Mouse (Mus musculus) MEL (cell line): Measurements from ENCODE around the gene Daxx. TPM values are rescaled to one million over a fixed set of nuclear protein-coding genes. Genes with fewer than 3 reads are reported as not detected.

Experiments
- DNase-seq: peaks from one replicate; pipeline ENCODE4 v3.0.0; 2011; ENCODE audit warnings: low read depth, low spot score
- H3K27ac ChIP-seq: 2 replicates; pipeline ENCODE4 v1.5.1; 2012; ENCODE audit warnings: low read depth, mild to moderate bottlenecking, control low read depth, low read length, moderate library complexity; ENCODE audit not compliant: control insufficient read depth
- H3K27me3 ChIP-seq, 2 experiments: fragments of 150-350 bp in 1 of 2; sonication (generic) in 1 of 2; 2 replicates each; pipeline ENCODE4 v1.6.1; 2012; ENCODE audit warnings: low read length in 2 of 2, mild to moderate bottlenecking in 2 of 2, improper control_type of control experiment in 1 of 2, moderate library complexity in 1 of 2; ENCODE audit not compliant: insufficient read depth in 2 of 2, control insufficient read depth in 1 of 2
- H3K36me3 ChIP-seq, 2 experiments: 2 replicates each; pipeline ENCODE4 v1.6.1; 2012 to 2014; ENCODE audit warnings: low read length in 2 of 2, improper control_type of control experiment in 1 of 2, inconsistent platforms in 1 of 2, mild to moderate bottlenecking in 1 of 2; ENCODE audit not compliant: insufficient read depth in 2 of 2, control insufficient read depth in 1 of 2
- H3K4me1 ChIP-seq, 2 experiments: fragments of 150-350 bp in 1 of 2; sonication (generic) in 1 of 2; 2 replicates each; pipeline ENCODE4 v1.6.1; 2012; ENCODE audit warnings: low read length in 2 of 2, improper control_type of control experiment in 1 of 2, mild to moderate bottlenecking in 1 of 2; ENCODE audit not compliant: insufficient read depth in 2 of 2, control insufficient read depth in 1 of 2
- H3K4me3 ChIP-seq, 2 experiments: fragments of 150-350 bp in 1 of 2; sonication (generic) in 1 of 2; 2 replicates each; pipeline ENCODE4 v1.5.1; 2012; ENCODE audit warnings: low read depth in 2 of 2, low read length in 2 of 2, mild to moderate bottlenecking in 2 of 2, moderate library complexity in 2 of 2, control low read depth in 1 of 2, improper control_type of control experiment in 1 of 2; ENCODE audit not compliant: control insufficient read depth in 1 of 2, insufficient read depth in 1 of 2
- H3K79me2 ChIP-seq: 2 replicates; pipeline ENCODE4 v1.6.1; 2012; ENCODE audit warnings: mild to moderate bottlenecking, low read length, moderate library complexity; ENCODE audit not compliant: control insufficient read depth, poor library complexity, insufficient read depth
- H3K9ac ChIP-seq: 2 replicates; pipeline ENCODE4 v1.6.1; 2012; ENCODE audit warnings: low read depth, mild to moderate bottlenecking, control low read depth, low read length, moderate library complexity; ENCODE audit not compliant: control insufficient read depth, poor library complexity, severe bottlenecking
- H3K9me3 ChIP-seq: fragments of 150-350 bp; sonication (generic); replicated peaks from 2 replicates; pipeline ENCODE4 v1.6.1; 2012; ENCODE audit warnings: mild to moderate bottlenecking, low read length, improper control_type of control experiment, moderate library complexity; ENCODE audit not compliant: insufficient read depth
- CHD1 ChIP-seq: IDR thresholded peaks from 2 replicates; pipeline ENCODE4 v1.6.1; 2012; ENCODE audit warnings: low read depth, mild to moderate bottlenecking, inconsistent platforms, low read length, improper control_type of control experiment
- CHD2 ChIP-seq: IDR thresholded peaks from 2 replicates; pipeline ENCODE4 v1.6.1; 2011; ENCODE audit warnings: low read length, improper control_type of control experiment
- CTCF ChIP-seq, 3 experiments: IDR thresholded peaks in 2 of 3; conservative IDR thresholded peaks in 1 of 3; 2 replicates each; pipeline ENCODE4 v1.5.1; 2011 to 2012; ENCODE audit warnings: low read length in 3 of 3, low read depth in 2 of 3, mild to moderate bottlenecking in 2 of 3, improper control_type of control experiment in 1 of 3, inconsistent platforms in 1 of 3, mixed read lengths in 1 of 3, moderate library complexity in 1 of 3; ENCODE audit not compliant: control insufficient read depth in 1 of 3, insufficient read depth in 1 of 3, poor library complexity in 1 of 3, severe bottlenecking in 1 of 3
- ELF1 ChIP-seq: IDR thresholded peaks from 2 replicates; pipeline ENCODE4 v1.6.1; 2014; ENCODE audit warnings: low read depth, mild to moderate bottlenecking, inconsistent platforms, low read length, improper control_type of control experiment, moderate library complexity
- EP300 ChIP-seq, 2 experiments: IDR thresholded peaks; 2 replicates each; pipeline ENCODE4 v1.6.1; 2011; ENCODE audit warnings: improper control_type of control experiment in 2 of 2, low read length in 2 of 2, low read depth in 1 of 2, mild to moderate bottlenecking in 1 of 2
- ETS1 ChIP-seq: IDR thresholded peaks from 2 replicates; pipeline ENCODE4 v1.6.1; 2012; ENCODE audit warnings: low read depth, mild to moderate bottlenecking, inconsistent platforms, low read length, improper control_type of control experiment, moderate library complexity
- GATA1 ChIP-seq: IDR thresholded peaks from 2 replicates; pipeline ENCODE4 v1.6.1; 2011; ENCODE audit warnings: low read depth, low read length, improper control_type of control experiment
- HCFC1 ChIP-seq: IDR thresholded peaks from 2 replicates; pipeline ENCODE4 v1.6.1; 2012; ENCODE audit warnings: low read depth, mild to moderate bottlenecking, inconsistent platforms, low read length, improper control_type of control experiment, moderate library complexity
- JUND ChIP-seq: IDR thresholded peaks from 2 replicates; pipeline ENCODE4 v1.6.1; 2011; ENCODE audit warnings: low read depth, mild to moderate bottlenecking, improper control_type of control experiment, low read length
- KAT2A ChIP-seq: conservative IDR thresholded peaks from 2 replicates; pipeline ENCODE4 v1.6.1; 2012; ENCODE audit warnings: low read depth, low read length, improper control_type of control experiment, inconsistent platforms
- MAFK ChIP-seq: IDR thresholded peaks from 2 replicates; pipeline ENCODE4 v1.6.1; 2011; ENCODE audit warnings: low read depth, mild to moderate bottlenecking, low read length, improper control_type of control experiment, borderline replicate concordance
- MAX ChIP-seq: IDR thresholded peaks from 2 replicates; pipeline ENCODE4 v1.6.1; 2011; ENCODE audit warnings: low read length, improper control_type of control experiment
- MAZ ChIP-seq: IDR thresholded peaks from 2 replicates; pipeline ENCODE4 v1.6.1; 2012; ENCODE audit warnings: low read depth, mild to moderate bottlenecking, inconsistent platforms, low read length, improper control_type of control experiment
- MEF2A ChIP-seq: IDR thresholded peaks from 2 replicates; pipeline ENCODE4 v1.6.1; 2014; ENCODE audit warnings: low read depth, mild to moderate bottlenecking, inconsistent platforms, low read length, improper control_type of control experiment; ENCODE audit not compliant: poor library complexity, insufficient replicate concordance, severe bottlenecking; ENCODE audit errors: extremely low read depth
- MXI1 ChIP-seq: IDR thresholded peaks from 2 replicates; pipeline ENCODE4 v1.6.1; 2011; ENCODE audit warnings: mild to moderate bottlenecking, low read depth, low read length, improper control_type of control experiment
- MYB ChIP-seq: IDR thresholded peaks from 2 replicates; pipeline ENCODE4 v1.6.1; 2011; ENCODE audit warnings: mild to moderate bottlenecking, low read depth, low read length, improper control_type of control experiment
- MYC ChIP-seq: IDR thresholded peaks from 2 replicates; pipeline ENCODE4 v1.6.1; 2011; ENCODE audit warnings: low read depth, mild to moderate bottlenecking, low read length, improper control_type of control experiment, moderate library complexity
- NELFE ChIP-seq: IDR thresholded peaks from 2 replicates; pipeline ENCODE4 v1.6.1; 2011; ENCODE audit warnings: low read depth, low read length, improper control_type of control experiment
- NRF1 ChIP-seq: IDR thresholded peaks from 2 replicates; pipeline ENCODE4 v1.6.1; 2014; ENCODE audit warnings: low read depth, mild to moderate bottlenecking, inconsistent platforms, low read length, improper control_type of control experiment, moderate library complexity; ENCODE audit not compliant: poor library complexity, insufficient read depth, severe bottlenecking
- POLR2A ChIP-seq, 2 experiments: IDR thresholded peaks; 2 replicates each; pipeline ENCODE4 v1.6.1; 2011 to 2012; ENCODE audit warnings: low read length in 2 of 2, mild to moderate bottlenecking in 2 of 2, control low read depth in 1 of 2, improper control_type of control experiment in 1 of 2, low read depth in 1 of 2, moderate library complexity in 1 of 2; ENCODE audit not compliant: control insufficient read depth in 1 of 2, insufficient read depth in 1 of 2, poor library complexity in 1 of 2
- POLR2AphosphoS2 ChIP-seq: IDR thresholded peaks from 2 replicates; pipeline ENCODE4 v1.6.1; 2011; ENCODE audit warnings: low read length, improper control_type of control experiment
- RCOR1 ChIP-seq: IDR thresholded peaks from 2 replicates; pipeline ENCODE4 v1.6.1; 2012; ENCODE audit warnings: low read depth, mild to moderate bottlenecking, inconsistent platforms, low read length, improper control_type of control experiment
- SIN3A ChIP-seq: IDR thresholded peaks from 2 replicates; pipeline ENCODE4 v1.6.1; 2012; ENCODE audit warnings: low read length, improper control_type of control experiment, inconsistent platforms
- SMC3 ChIP-seq: IDR thresholded peaks from 2 replicates; pipeline ENCODE4 v1.6.1; 2011; ENCODE audit warnings: low read depth, low read length, improper control_type of control experiment
- TAL1 ChIP-seq: IDR thresholded peaks from 2 replicates; pipeline ENCODE4 v1.6.1; 2012; ENCODE audit warnings: mild to moderate bottlenecking, inconsistent platforms, low read length, moderate library complexity, mixed read lengths
- TBP ChIP-seq: IDR thresholded peaks from 2 replicates; pipeline ENCODE4 v1.8.0; 2011; ENCODE audit warnings: low read depth, low read length, improper control_type of control experiment
- TCF12 ChIP-seq: IDR thresholded peaks from 2 replicates; pipeline ENCODE4 v1.6.1; 2014; ENCODE audit warnings: low read depth, mild to moderate bottlenecking, inconsistent platforms, low read length, improper control_type of control experiment, moderate library complexity
- UBTF ChIP-seq: IDR thresholded peaks from 2 replicates; pipeline ENCODE4 v1.6.1; 2012; ENCODE audit warnings: low read depth, mild to moderate bottlenecking, inconsistent platforms, low read length, improper control_type of control experiment, moderate library complexity, borderline replicate concordance; ENCODE audit not compliant: insufficient read depth
- USF2 ChIP-seq, 2 experiments: IDR thresholded peaks; 2 replicates each; pipeline ENCODE4 v1.6.1; 2011 to 2012; ENCODE audit warnings: improper control_type of control experiment in 2 of 2, low read length in 2 of 2, borderline replicate concordance in 1 of 2, inconsistent platforms in 1 of 2, low read depth in 1 of 2, mild to moderate bottlenecking in 1 of 2; ENCODE audit not compliant: insufficient read depth in 1 of 2
- ZKSCAN1 ChIP-seq: IDR thresholded peaks from 2 replicates; pipeline ENCODE4 v1.6.1; 2012; ENCODE audit warnings: low read depth, mild to moderate bottlenecking, inconsistent platforms, low read length, improper control_type of control experiment, moderate library complexity
- ZMIZ1 ChIP-seq: IDR thresholded peaks from 2 replicates; pipeline ENCODE4 v1.6.1; 2012; ENCODE audit warnings: low read depth, mild to moderate bottlenecking, inconsistent platforms, low read length, improper control_type of control experiment, moderate library complexity
- polyA plus RNA-seq, 2 experiments: library from polyadenylated mRNA; stranded (reverse) in 1 of 2; unstranded in 1 of 2; fragments of >175 nt in 1 of 2; fragments of >200 nt in 1 of 2; gene quantifications; 2 replicates each; pipeline versions ENCODE4 v1.2.1 to v1.2.4; 2012; ENCODE audit warnings: low replicate concordance in 2 of 2, low read depth in 1 of 2; ENCODE audit not compliant: insufficient read length in 2 of 2, insufficient read depth in 1 of 2, missing spikeins in 1 of 2
- total RNA-seq: library from RNA; depleted of rRNA; stranded (reverse); fragments of 300-350 nt; gene quantifications from 2 replicates; pipeline ENCODE4 v1.2.3, GENCODE M21; 2012

Daxx gene
- total and polyA plus RNA-seq, 3 experiments = 40.6 to 68.0 TPM; not detected in 1

DNA sequence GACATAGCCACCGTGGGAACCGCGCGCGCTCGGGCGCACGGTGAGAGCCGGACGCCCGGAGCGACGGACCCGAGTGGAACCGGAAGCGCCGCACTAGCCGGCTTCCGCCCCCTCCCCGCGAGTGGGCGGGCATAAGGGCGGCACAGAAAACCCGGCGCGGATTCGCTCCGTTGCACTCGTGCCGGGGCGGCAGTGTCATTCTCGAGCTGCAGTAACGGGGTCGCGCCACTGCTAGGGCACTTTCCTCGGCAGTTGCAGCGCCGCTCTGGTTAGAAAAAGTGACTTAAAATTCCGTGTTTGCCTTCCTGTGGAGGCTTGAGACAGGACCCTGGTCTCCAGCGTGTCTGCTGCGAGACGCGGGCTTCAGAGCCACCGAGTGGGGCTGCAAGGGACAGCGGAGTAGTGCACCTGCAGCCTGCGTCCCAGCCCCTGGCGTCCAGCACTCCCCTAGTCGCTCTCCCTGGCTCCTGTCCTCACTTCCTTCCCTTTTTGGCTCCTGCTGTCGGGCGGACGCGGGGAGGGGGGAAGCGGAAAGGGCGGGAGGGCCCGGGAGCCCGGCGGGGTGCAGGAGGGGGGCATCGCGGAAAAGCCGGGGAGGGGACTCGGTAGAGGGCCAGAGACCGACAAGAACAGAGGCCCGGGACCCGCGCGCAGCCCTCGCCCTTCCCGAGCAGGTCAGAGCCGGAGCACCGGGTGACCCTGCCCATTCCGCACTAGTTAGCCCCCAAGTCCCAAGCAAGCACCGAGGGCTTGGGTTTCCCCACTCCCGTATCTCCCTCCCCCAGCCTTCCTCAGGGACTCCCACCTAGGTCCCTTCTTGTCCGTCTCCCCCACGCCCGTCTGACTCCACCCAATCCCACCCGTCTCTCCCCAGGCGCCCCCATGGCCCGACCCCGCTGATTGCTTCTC lies 20.4 kb downstream of the Daxx start, which contains the start of gene Rgl2:
Gene Rgl2 (plus strand): TSS at position 173 of the 909 bp plus-strand sequence.
- peak; percentile 95 for DNase-seq
- Histone ChIP-seq H3K79me2 (peaks cover 24% of the 10 kb centered on the region), H3K9ac (peak within 1 kb of the TSS; percentile 93), H3K9me3 (no peaks in the 10 kb centered on the region), H3K4me1 (peaks cover 0 to 13% of the 10 kb centered on the region in 2 experiments; a peak in 2 of 4 replicates), H3K4me3 (peak within 1 kb of the TSS; percentile 74 to 78), H3K27ac (peak within 1 kb of the TSS; percentile 98), H3K27me3 (no peaks in the 10 kb centered on the region), H3K36me3 (peaks cover 0 to 3% of the 10 kb centered on the region in 2 experiments; a peak in 2 of 4 replicates)
- TF ChIP-seq CHD2 = no peak
- peak; percentile 44; the same call in 1 of the 2 replicates for TF ChIP-seq TBP
- peak; percentile 89 for TF ChIP-seq MXI1
- peak; percentile 87 for TF ChIP-seq POLR2AphosphoS2
- TF ChIP-seq EP300 (IDR thresholded peaks at IDR 0.05; ENCODE audit: low read depth in 1 of 2, low read length in 2 of 2) = peak in 1 of 2 experiments; percentile 18; a peak in 1 of 4 replicates
- no peak for TF ChIP-seq MAFK
- peak; percentile 59; the same call in 1 of the 2 replicates for TF ChIP-seq ETS1
- no peak for TF ChIP-seq MEF2A
- TF ChIP-seq ZMIZ1 = no peak; the same call in 1 of the 2 replicates
- TF ChIP-seq USF2 (IDR thresholded peaks at IDR 0.05; ENCODE audit: borderline replicate concordance in 1 of 2, insufficient read depth in 1 of 2, low read depth in 1 of 2, low read length in 2 of 2) = no peak
- TF ChIP-seq SIN3A = peak; percentile 97
- TF ChIP-seq NELFE = peak; percentile 49
- TF ChIP-seq KAT2A = peak; percentile 73; the same call in 1 of the 2 replicates
- no peak for TF ChIP-seq RCOR1
- TF ChIP-seq TCF12 = peak; percentile 67
- TF ChIP-seq GATA1 = no peak
- TF ChIP-seq MAZ = peak; percentile 100
- TF ChIP-seq ELF1 = peak; percentile 81
- TF ChIP-seq POLR2A (IDR thresholded peaks at IDR 0.05; ENCODE audit: control insufficient read depth in 1 of 2, insufficient read depth in 1 of 2, low read depth in 1 of 2, low read length in 2 of 2, poor library complexity in 1 of 2) = peak; percentile 61 to 82
- TF ChIP-seq CTCF (IDR thresholded peaks at IDR 0.05 in 2 of 3, conservative IDR thresholded peaks at IDR 0.05 in 1 of 3; ENCODE audit: control insufficient read depth in 1 of 3, insufficient read depth in 1 of 3, low read depth in 2 of 3, low read length in 3 of 3, poor library complexity in 1 of 3, severe bottlenecking in 1 of 3) = peak in 1 of 3 experiments; percentile 22; a peak in 3 of 6 replicates
- TF ChIP-seq TAL1 = no peak
- TF ChIP-seq NRF1 = no peak
- 0 out of 2 replicates have a peak, but pooled peaks have one; percentile 6 for TF ChIP-seq CHD1
- peak; percentile 55; the same call in 1 of the 2 replicates for TF ChIP-seq MAX
- peak; percentile 94 for TF ChIP-seq HCFC1
- TF ChIP-seq MYB = no peak
- no peak for TF ChIP-seq MYC
- 0 out of 2 replicates have a peak, but pooled peaks have one; percentile 0 for TF ChIP-seq JUND
- TF ChIP-seq ZKSCAN1 = no peak
- TF ChIP-seq UBTF = no peak
- 0 out of 2 replicates have a peak, but pooled peaks have one; percentile 6 for TF ChIP-seq SMC3
